Mouse (Mus musculus) cerebellum, adult 11-12 months (tissue): ENCODE measurements around the gene Fbxw26.
"Not testable (repeated sequence)": the region's sequence is repeated elsewhere in the genome, so short reads cannot be mapped to it uniquely, and the experiment has no call there.

Experiments
- DNase-seq: peaks from one replicate; pipeline ENCODE4 v3.0.0; 2022

Fbxw26 gene

DNA sequence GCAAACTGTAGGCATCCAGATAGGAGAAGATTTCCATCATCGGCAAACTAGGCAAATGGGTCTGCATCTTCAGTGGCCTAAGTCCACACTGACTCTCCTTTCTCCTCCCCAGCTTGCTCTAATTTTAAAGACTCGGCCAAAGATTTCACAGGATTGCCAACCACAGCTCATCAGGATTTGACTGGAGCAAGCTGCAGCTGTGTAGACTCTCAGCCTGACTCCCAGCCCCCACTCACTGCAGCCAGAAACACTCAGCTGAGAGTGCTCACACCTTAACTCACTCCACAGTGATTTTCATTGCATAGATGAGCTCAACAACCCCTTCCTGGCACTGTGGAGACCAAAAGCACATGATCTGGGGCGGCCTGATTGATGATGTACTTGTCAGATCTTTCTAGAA, at the start of gene Fbxw26:
TSS of gene Fbxw26 (minus strand) at position 101 of the 400 bp plus-strand sequence.
- not testable (repeated sequence) for DNase-seq

DNA sequence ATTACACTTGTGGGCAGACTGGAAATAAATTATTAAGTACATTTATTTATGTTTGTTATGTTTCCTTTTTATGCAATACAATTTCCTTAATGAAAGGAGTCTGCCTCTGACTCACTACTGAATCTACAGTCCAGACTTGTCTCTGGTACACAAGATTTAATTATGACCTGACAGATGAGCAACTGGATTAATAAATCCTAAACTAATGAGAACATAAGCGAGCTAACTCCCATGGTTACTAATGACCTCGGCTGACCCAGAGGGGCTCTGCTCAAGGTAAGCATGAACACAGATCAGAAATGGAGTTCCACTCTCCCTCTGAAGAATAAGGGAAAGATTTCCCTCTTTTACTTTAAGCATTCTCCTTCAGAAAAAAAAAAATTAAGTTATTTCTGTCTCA, 49.3 kb upstream of the Fbxw26 start:
- no peak for DNase-seq

DNA sequence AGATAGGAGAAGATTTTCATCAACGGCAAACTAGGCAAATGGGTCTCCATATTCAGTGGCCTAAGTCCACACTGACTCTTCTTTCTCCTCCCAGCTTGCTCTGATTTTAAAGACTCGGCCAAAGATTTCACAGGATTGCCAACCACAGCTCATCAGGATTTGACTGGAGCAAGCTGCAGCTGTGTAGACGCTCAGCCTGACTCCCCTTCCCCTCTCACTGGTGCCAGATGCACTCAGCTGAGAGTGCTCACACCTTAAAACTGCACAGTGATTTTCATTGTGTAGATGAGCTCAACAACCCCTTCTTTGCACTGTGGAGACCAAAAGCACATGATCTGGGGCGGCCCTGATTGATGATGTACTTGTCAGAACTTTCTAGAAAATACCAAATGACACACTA, 44.7 kb upstream of the Fbxw26 start, which contains the start of gene Fbxw27:
TSS of gene Fbxw27 (minus strand) at position 101 of the 400 bp plus-strand sequence.
- not testable (repeated sequence) for DNase-seq

- not testable (repeated sequence) for DNase-seq
Observed at GRCm38 (mm10) chr9:109766841-109767240, 21.0 kb upstream of the Fbxw26 start.

- not testable (repeated sequence) for DNase-seq
Observed at GRCm38 (mm10) chr9:109702600-109702999, 43.3 kb downstream of the Fbxw26 start, which contains the start of gene Fbxw18. TSS of gene Fbxw18 (minus strand) at chr9:109702700.

GRCm38 (mm10) chr9:109685299-109685698, 60.6 kb downstream of the Fbxw26 start:
- no peak for DNase-seq
